In genomic region chr3:20004422-20004821, GRCm38 (mm10) we compare ENCODE assay signal across 25 mouse cellular contexts. TPM values are rescaled to one million over a fixed set of nuclear protein-coding genes. Genes with fewer than 3 reads are reported as not detected.
A peak's percentile ranks its signal among the peaks of the same experiment; 100 is the strongest.
DNase-seq lines count a peak whose midpoint lies in the region; ATAC-seq and TF ChIP-seq lines count a peak whose summit lies in the region.
"Had no signal": no experiment of that assay in that cellular context is flagged by ENCODE, and none has a peak within 500 bp of the region (broad histone marks: within the 10 kb centered on the region; RNA-seq: fewer than 3 reads in every experiment).

No protein-coding gene starts in this region.

- peak; percentile 37 to 66; a peak in 2 of 4 replicates for ATAC-seq in hematopoietic stem cell, adult 5-6 weeks (replicated peaks in 1 of 2; ENCODE audit: insufficient read depth in 1 of 2, low FRiP score in 2 of 2, low TSS enrichment in 1 of 2, low read depth in 1 of 2, poor library complexity in 2 of 2, severe bottlenecking in 2 of 2)
- peak; percentile 69 for ATAC-seq in monocyte, adult 5-6 weeks (replicated peaks; ENCODE audit: insufficient number of reproducible peaks, low FRiP score, low TSS enrichment, poor library complexity, severe bottlenecking)
- no peak for ATAC-seq in forebrain, embryonic 13.5 days
- ATAC-seq: forebrain, embryonic 15.5 days; hindbrain, postnatal 0 days; inflammation-experienced regulatory T-cells, adult 6 months; intestine, embryonic 16.5 days; Patski had no signal

- DNase-seq in 416B (ENCODE audit: low read depth) = peak; percentile 78
- peak; percentile 42 for DNase-seq in Muller cell, postnatal 12 days (ENCODE audit: inconsistent ontology term)
- DNase-seq in left cerebral cortex, adult 2 months (ENCODE audit: extremely low spot score in 1 of 2, low spot score in 2 of 2) = no peak
- DNase-seq in kidney, adult 11 months = no peak
- DNase-seq: adrenal gland, postnatal 14 days; cerebellum, adult 11 months; cerebellum, adult 8-10 months; cerebellum, postnatal 10 days; gastrocnemius, postnatal 36 days; heart, adult 11 months; heart, postnatal 10 days; heart, postnatal 36 days had no signal

- H3K27ac ChIP-seq in forebrain, embryonic 13.5 days = no peak overlapping the region
- no peak overlapping the region for H3K27ac ChIP-seq in left cerebral cortex, adult 2 months
- H3K27ac ChIP-seq: embryonic facial prominence, embryonic 12.5 days; embryonic facial prominence, embryonic 15.5 days; forebrain, embryonic 15.5 days; heart, embryonic 15.5 days; hindbrain, embryonic 14.5 days; hindbrain, postnatal 0 days had no signal

- peaks cover 17% of the 10 kb centered on the region for H3K36me3 ChIP-seq in forebrain, embryonic 13.5 days (ENCODE audit: poor library complexity, severe bottlenecking)

- no peaks in the 10 kb centered on the region for H3K9me3 ChIP-seq in forebrain, embryonic 13.5 days (replicated peaks)
- H3K9me3 ChIP-seq: embryonic facial prominence, embryonic 12.5 days; embryonic facial prominence, embryonic 15.5 days; forebrain, embryonic 15.5 days; heart, embryonic 12.5 days; heart, embryonic 15.5 days had no signal

- H3K4me2 ChIP-seq in forebrain, embryonic 13.5 days = no peak overlapping the region
- H3K4me2 ChIP-seq: embryonic facial prominence, embryonic 12.5 days; embryonic facial prominence, embryonic 15.5 days; forebrain, embryonic 15.5 days; heart, embryonic 12.5 days; heart, embryonic 15.5 days; hindbrain, embryonic 14.5 days had no signal

- intact Hi-C loops in left cerebral cortex, adult 2 months (cut with DNase I) = no loop called here

- no peak overlapping the region for H3K4me3 ChIP-seq in forebrain, embryonic 13.5 days
- no peak overlapping the region for H3K4me3 ChIP-seq in left cerebral cortex, adult 2 months
- H3K4me3 ChIP-seq: embryonic facial prominence, embryonic 12.5 days; embryonic facial prominence, embryonic 15.5 days; forebrain, embryonic 15.5 days; heart, embryonic 12.5 days; heart, embryonic 15.5 days had no signal

- H3K9ac ChIP-seq in forebrain, embryonic 13.5 days = no peak overlapping the region
- H3K9ac ChIP-seq: embryonic facial prominence, embryonic 12.5 days; embryonic facial prominence, embryonic 15.5 days; forebrain, embryonic 15.5 days; heart, embryonic 12.5 days; heart, embryonic 15.5 days; hindbrain, embryonic 14.5 days had no signal

- no peaks in the 10 kb centered on the region for H3K27me3 ChIP-seq in forebrain, embryonic 13.5 days
- H3K27me3 ChIP-seq: embryonic facial prominence, embryonic 12.5 days; embryonic facial prominence, embryonic 15.5 days; forebrain, embryonic 15.5 days; heart, embryonic 12.5 days; heart, embryonic 15.5 days; Patski had no signal

- TF ChIP-seq CTCF in left cerebral cortex, adult 2 months (IDR thresholded peaks at IDR 0.05) = no peak

- 90% methylated on average over 8 of the region's 8 CpGs for WGBS in forebrain, embryonic 13.5 days

- no peaks in the 10 kb centered on the region for H3K4me1 ChIP-seq in forebrain, embryonic 13.5 days
- H3K4me1 ChIP-seq: embryonic facial prominence, embryonic 12.5 days; embryonic facial prominence, embryonic 15.5 days; forebrain, embryonic 15.5 days; heart, embryonic 12.5 days; heart, embryonic 15.5 days had no signal

RNA-seq across cellular contexts. Expression of gene Hps3, which starts 30.7 kb away (rescaled TPM):
- 27.1 and 37.0 TPM in 2 replicates for total RNA-seq in hematopoietic stem cell, adult 5-6 weeks (2017)
- 122 to 144 TPM (median 129 TPM) in 3 replicates for total RNA-seq in monocyte, adult 5-6 weeks (2017)
- 10.2 and 11.3 TPM in 2 replicates for polyA plus RNA-seq in forebrain, embryonic 13.5 days (2015; fragmentation: Nextera tagmentation; extraction: Ambion mirVana)
- 10 to 100 TPM; 16.6 to 17.1 TPM for total RNA-seq in left cerebral cortex, adult 2 months (2021)

RNA-seq across cellular contexts. Expression of gene Cp, which starts 47.6 kb away (rescaled TPM):
- total RNA-seq in hematopoietic stem cell, adult 5-6 weeks (2017) = 1.1 TPM in 1 of 2 replicates, not detected in the other
- 4.2 to 5.5 TPM (median 5.0 TPM) in 3 replicates for total RNA-seq in monocyte, adult 5-6 weeks (2017)
- 2.2 and 3.0 TPM in 2 replicates for polyA plus RNA-seq in forebrain, embryonic 13.5 days (2015; fragmentation: Nextera tagmentation; extraction: Ambion mirVana)
- total RNA-seq in left cerebral cortex, adult 2 months (2021) = 10 to 100 TPM; 12.0 to 17.8 TPM

RNA-seq across cellular contexts. Expression of gene Hltf, which starts 53.2 kb away (rescaled TPM):
- total RNA-seq in hematopoietic stem cell, adult 5-6 weeks (2017) = 55.3 and 76.6 TPM in 2 replicates
- total RNA-seq in monocyte, adult 5-6 weeks (2017) = 47.1 to 92.7 TPM (median 58.3 TPM) in 3 replicates
- polyA plus RNA-seq in forebrain, embryonic 13.5 days (2015; fragmentation: Nextera tagmentation; extraction: Ambion mirVana) = 23.5 and 25.9 TPM in 2 replicates
- 10 to 100 TPM; 23.7 to 24.0 TPM for total RNA-seq in left cerebral cortex, adult 2 months (2021)

Comparison
In these comparisons a context has a peak if more than half of its experiments do, and no peak if none do; other contexts are left out.
1. DNase-seq: peak in 416B (single experiment) and Muller cell, postnatal 12 days (single experiment); none in left cerebral cortex, adult 2 months (0 of 2) and kidney, adult 11 months (single experiment).